Mouse (Mus musculus): ENCODE measurements at regions not wholly inside any gene's neighbourhood (a gene's known extent, or its start where the extent isn't known, plus 50 kb on each side); places are given as distances from the start of the nearest gene placed in this dataset.
A peak's percentile ranks its signal among the peaks of the same experiment; 100 is the strongest.

DNA sequence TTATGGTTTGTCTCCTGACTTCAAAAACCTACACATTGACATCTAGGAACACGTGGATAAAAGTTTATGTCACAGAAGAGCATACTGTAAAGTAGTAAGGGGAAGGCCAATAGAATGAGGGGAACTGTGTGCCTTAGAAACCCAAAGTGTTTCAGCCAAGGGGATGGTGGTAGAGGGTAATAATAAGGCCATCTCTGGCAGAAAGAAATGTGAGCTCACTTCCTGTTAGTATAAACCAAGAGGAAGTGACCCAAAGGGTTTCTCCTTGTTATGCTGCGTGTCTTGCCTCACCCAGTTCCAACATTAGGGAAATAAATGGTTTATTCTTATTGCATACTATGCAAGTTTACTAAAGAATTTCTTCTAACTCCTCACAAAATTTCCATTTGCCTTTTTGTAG, 2982.4 kb upstream of the Lrrc6 start:
- WGBS = 71% methylated on average over 2 of the region's 2 CpGs
- ATAC-seq (ENCODE audit: low FRiP score, low read depth) = no peak
- H3K9ac ChIP-seq = no peak overlapping the region
- no peaks in the 10 kb centered on the region for H3K36me3 ChIP-seq
- H3K4me2 ChIP-seq (replicated peaks) = no peak overlapping the region
- H3K27ac ChIP-seq = no peak overlapping the region
- H3K4me1 ChIP-seq = no peaks in the 10 kb centered on the region
- H3K9me3 ChIP-seq = no peaks in the 10 kb centered on the region
- H3K27me3 ChIP-seq (replicated peaks) = no peaks in the 10 kb centered on the region
- no peak overlapping the region for H3K4me3 ChIP-seq

- WGBS = 66% methylated on average over 3 of the region's 3 CpGs
- no peak for ATAC-seq (ENCODE audit: low FRiP score, low read depth)
- Histone ChIP-seq H3K27me3 (replicated peaks) (no peaks in the 10 kb centered on the region), H3K9me3 (no peaks in the 10 kb centered on the region), H3K4me1 (no peaks in the 10 kb centered on the region), H3K27ac (no peak overlapping the region), H3K4me2 (replicated peaks) (no peak overlapping the region), H3K36me3 (no peaks in the 10 kb centered on the region), H3K4me3 (no peak overlapping the region), H3K9ac (no peak overlapping the region)
Measured at GRCm38 (mm10) chr15:69481087-69481486, 2980.4 kb upstream of the Lrrc6 start.

DNA sequence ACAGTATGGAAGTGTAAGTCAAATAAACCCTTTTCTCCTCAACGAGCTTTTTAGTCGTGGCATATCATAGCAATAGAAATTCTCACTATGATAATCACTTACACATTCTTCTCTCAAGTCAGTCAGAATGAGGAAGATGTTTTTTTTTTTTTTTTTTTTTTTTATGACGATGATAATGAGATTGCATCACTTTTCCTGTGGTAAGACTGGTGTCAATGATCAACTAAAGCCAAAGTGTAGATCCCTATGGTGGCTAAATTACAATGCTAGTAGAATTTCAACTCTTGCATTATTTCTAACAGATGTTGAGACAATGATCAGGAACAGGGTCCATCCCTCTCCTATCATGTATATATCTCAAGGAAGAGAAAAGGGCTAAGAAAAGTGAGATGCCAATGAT, 2976.3 kb upstream of the Lrrc6 start:
- no peak overlapping the region for H3K4me2 ChIP-seq (replicated peaks)
- no peaks in the 10 kb centered on the region for H3K9me3 ChIP-seq
- H3K4me3 ChIP-seq = no peak overlapping the region
- no peak overlapping the region for H3K27ac ChIP-seq
- WGBS = 89% methylated on average over 3 of the region's 3 CpGs
- no peak for ATAC-seq (ENCODE audit: low FRiP score, low read depth)
- no peaks in the 10 kb centered on the region for H3K4me1 ChIP-seq
- no peaks in the 10 kb centered on the region for H3K36me3 ChIP-seq
- H3K9ac ChIP-seq = no peak overlapping the region
- H3K27me3 ChIP-seq (replicated peaks) = no peaks in the 10 kb centered on the region

GRCm38 (mm10) chr15:69469566-69469965, 2968.9 kb upstream of the Lrrc6 start:
- H3K4me2 ChIP-seq (replicated peaks) = no peak overlapping the region
- H3K27me3 ChIP-seq (replicated peaks) = no peaks in the 10 kb centered on the region
- no peaks in the 10 kb centered on the region for H3K4me1 ChIP-seq
- H3K27ac ChIP-seq = no peak overlapping the region
- no peaks in the 10 kb centered on the region for H3K9me3 ChIP-seq
- no peak overlapping the region for H3K9ac ChIP-seq
- no peak for ATAC-seq (ENCODE audit: low FRiP score, low read depth)
- no peaks in the 10 kb centered on the region for H3K36me3 ChIP-seq
- no peak overlapping the region for H3K4me3 ChIP-seq
- WGBS = 85% methylated on average over 1 of the region's 1 CpGs

DNA sequence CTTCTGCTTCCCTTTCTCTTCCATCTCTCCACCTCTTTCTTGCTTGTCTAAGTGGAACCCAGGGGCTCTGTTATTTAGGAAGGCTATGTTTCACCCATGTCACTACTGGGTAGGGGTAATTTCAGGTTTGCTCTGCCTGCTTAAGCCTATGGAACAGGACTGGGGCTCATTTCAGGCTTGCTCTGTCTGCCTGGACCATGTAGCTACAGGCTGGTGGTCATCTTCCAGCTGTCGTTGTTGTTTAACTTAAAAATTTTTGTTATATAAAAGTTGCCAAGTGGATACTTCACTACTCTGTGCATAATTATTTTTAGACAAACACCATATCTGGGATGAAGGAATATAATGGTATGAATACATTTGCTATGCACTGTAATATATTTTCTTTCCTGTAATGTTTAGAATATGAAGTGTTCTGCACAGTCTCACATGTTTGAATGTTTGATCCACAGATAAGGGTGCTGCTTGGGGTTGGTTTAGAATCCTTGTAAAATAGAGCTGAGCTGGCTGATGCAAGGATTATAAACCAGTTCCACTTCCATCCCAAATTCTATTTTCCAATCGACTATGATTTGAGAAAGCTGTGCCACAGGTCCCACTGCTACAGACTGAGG, 2960.0 kb upstream of the Lrrc6 start:
- no peak overlapping the region for H3K4me3 ChIP-seq
- no peak for ATAC-seq (ENCODE audit: low FRiP score, low read depth)
- no peak overlapping the region for H3K4me2 ChIP-seq (replicated peaks)
- no peak overlapping the region for H3K27ac ChIP-seq
- H3K27me3 ChIP-seq (replicated peaks) = no peaks in the 10 kb centered on the region
- no peaks in the 10 kb centered on the region for H3K36me3 ChIP-seq
- WGBS = 85% methylated on average over 2 of the region's 2 CpGs
- H3K9ac ChIP-seq = no peak overlapping the region
- H3K4me1 ChIP-seq = no peaks in the 10 kb centered on the region
- no peaks in the 10 kb centered on the region for H3K9me3 ChIP-seq

DNA sequence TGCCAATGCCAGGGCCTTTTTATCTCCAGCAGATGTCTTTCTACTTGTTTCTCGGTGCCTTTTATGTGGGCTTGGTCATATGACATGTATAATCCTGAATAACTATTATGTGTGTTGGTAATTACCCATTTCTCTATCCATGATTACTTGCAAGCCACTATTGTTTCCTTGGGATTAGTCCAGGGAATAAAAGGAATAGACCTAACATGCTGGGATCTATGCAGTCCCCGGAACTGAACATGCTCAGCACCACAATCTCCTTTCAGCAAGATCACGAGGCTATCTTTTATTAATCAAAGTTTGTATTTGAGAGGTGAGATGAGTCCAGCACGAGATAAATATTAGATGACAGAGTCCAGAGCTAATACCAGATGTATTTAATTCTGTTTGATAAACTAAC, 2956.8 kb upstream of the Lrrc6 start:
- Histone ChIP-seq H3K9ac (no peak overlapping the region), H3K4me3 (no peak overlapping the region), H3K27ac (no peak overlapping the region), H3K9me3 (no peaks in the 10 kb centered on the region), H3K4me2 (replicated peaks) (no peak overlapping the region), H3K27me3 (replicated peaks) (no peaks in the 10 kb centered on the region), H3K36me3 (no peaks in the 10 kb centered on the region), H3K4me1 (no peaks in the 10 kb centered on the region)
- WGBS = 84% methylated on average over 4 of the region's 4 CpGs
- no peak for ATAC-seq (ENCODE audit: low FRiP score, low read depth)

DNA sequence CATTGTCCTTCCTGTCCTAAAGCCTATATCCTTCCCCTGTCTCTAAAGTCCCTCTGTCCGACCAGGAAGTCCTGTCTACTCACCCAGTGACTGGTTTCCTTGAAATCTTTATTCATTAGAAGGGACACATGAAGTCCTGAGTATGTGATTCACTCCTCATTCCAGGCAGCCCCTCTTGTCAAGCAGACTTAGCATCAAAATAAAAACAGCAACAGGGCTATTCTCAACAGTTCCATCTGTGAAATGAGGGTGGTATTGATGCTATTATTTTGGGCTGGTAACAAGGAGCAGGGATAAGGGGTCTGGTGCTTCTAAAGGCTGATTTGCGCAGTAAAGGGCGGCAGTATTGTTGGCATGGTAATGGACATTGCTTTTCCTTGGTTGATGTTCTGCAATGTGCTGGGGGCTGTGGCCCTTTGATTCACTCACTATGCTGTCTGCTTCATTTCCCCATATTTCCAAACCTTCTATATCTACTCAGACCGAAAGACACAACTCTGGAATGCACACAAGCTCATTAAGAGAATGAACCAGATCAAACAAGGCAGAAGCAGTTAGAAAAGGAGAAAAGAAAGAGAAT, 2955.6 kb upstream of the Lrrc6 start:
- Histone ChIP-seq H3K27me3 (replicated peaks) (no peaks in the 10 kb centered on the region), H3K9me3 (no peaks in the 10 kb centered on the region), H3K4me1 (no peaks in the 10 kb centered on the region), H3K27ac (no peak overlapping the region), H3K4me3 (no peak overlapping the region), H3K4me2 (replicated peaks) (no peak overlapping the region), H3K9ac (no peak overlapping the region), H3K36me3 (no peaks in the 10 kb centered on the region)
- WGBS = 75% methylated on average over 4 of the region's 4 CpGs
- ATAC-seq (ENCODE audit: low FRiP score, low read depth) = no peak

- 82% methylated on average over 3 of the region's 3 CpGs for WGBS
Measured at GRCm38 (mm10) chr15:69441008-69441407, 2940.3 kb upstream of the Lrrc6 start.

DNA sequence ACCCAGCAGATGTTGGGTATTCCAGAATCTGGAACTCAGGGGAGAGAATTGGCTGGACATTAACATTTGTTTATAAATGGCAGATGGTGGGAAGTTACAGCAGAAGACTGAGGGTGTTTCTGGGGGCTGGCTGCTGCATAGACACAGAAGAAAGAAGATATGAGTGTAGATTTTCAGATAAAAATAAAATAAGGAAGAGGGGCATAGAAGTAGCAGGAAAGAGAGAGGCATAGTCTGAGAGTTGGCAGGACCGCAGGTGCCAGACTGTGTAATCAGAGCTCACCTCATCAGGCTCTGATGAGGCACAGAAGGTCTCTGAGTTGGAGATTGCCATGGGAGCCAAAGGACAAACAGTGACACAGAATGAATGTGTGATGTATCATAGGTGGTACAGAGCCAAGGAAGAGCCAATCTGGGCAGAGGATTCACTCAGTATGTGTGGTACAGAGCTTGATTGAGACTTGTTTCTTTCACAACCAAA, 2912.9 kb upstream of the Lrrc6 start:
- Histone ChIP-seq H3K27me3 (replicated peaks) (no peaks in the 10 kb centered on the region), H3K9me3 (no peaks in the 10 kb centered on the region), H3K4me2 (replicated peaks) (no peak overlapping the region), H3K27ac (no peak overlapping the region), H3K36me3 (no peaks in the 10 kb centered on the region), H3K4me3 (no peak overlapping the region), H3K9ac (no peak overlapping the region), H3K4me1 (no peaks in the 10 kb centered on the region)
- no peak for ATAC-seq (ENCODE audit: low FRiP score, low read depth)
- 88% methylated on average over 1 of the region's 1 CpGs for WGBS

More at GRCm38 (mm10) chr15:69441008-69441407, 2940.3 kb upstream of the Lrrc6 start:
- no peak overlapping the region for H3K4me3 ChIP-seq
- no peaks in the 10 kb centered on the region for H3K36me3 ChIP-seq
- no peak overlapping the region for H3K9ac ChIP-seq
- no peaks in the 10 kb centered on the region for H3K4me1 ChIP-seq
- H3K27me3 ChIP-seq (replicated peaks) = no peaks in the 10 kb centered on the region
- no peak overlapping the region for H3K4me2 ChIP-seq (replicated peaks)
- ATAC-seq (ENCODE audit: low FRiP score, low read depth) = no peak
- no peaks in the 10 kb centered on the region for H3K9me3 ChIP-seq
- no peak overlapping the region for H3K27ac ChIP-seq

DNA sequence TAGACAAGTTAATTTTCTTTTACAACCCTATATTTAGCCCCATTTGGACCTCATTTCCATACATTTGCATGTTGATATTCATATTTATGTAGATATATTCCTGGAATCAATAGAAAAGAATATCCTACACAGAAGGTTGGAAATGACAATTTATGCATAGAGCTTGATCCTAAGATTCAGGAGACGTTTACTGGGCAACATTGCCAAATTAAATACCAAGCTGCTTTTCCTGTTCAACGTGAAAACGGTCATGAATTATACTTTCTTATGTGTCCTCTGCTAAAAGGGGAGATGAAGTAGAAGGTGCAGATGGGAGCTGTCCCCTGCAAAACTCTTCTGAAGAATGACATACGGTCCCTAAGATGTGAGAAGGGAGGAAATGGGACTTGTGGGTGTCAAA, 2888.9 kb upstream of the Lrrc6 start:
- H3K9ac ChIP-seq = no peak overlapping the region
- no peaks in the 10 kb centered on the region for H3K27me3 ChIP-seq (replicated peaks)
- no peaks in the 10 kb centered on the region for H3K9me3 ChIP-seq
- no peak overlapping the region for H3K4me3 ChIP-seq
- no peaks in the 10 kb centered on the region for H3K4me1 ChIP-seq
- H3K36me3 ChIP-seq = no peaks in the 10 kb centered on the region
- WGBS = 83% methylated on average over 4 of the region's 4 CpGs
- no peak overlapping the region for H3K27ac ChIP-seq
- H3K4me2 ChIP-seq (replicated peaks) = no peak overlapping the region
- no peak for ATAC-seq (ENCODE audit: low FRiP score, low read depth)

DNA sequence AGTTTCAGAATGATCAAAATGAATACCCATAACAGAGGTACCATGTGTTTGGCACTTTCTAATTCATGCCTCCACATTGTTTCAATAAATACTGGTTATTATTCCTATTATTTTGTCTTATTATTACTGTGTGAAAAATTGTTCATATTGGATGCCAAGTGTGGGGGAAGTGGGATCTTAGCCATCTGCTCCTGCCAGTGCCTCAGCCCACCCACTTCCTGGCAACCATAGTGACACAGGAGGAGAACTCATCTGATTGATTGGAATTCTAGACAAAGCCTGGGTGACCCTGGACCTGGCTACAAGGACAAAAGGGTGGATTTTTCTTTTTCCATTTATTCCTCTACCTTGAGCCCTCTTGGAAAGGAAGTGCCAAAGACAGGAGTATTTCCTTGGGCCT, 2886.8 kb upstream of the Lrrc6 start:
- H3K9me3 ChIP-seq = no peaks in the 10 kb centered on the region
- H3K9ac ChIP-seq = no peak overlapping the region
- H3K4me3 ChIP-seq = no peak overlapping the region
- H3K4me2 ChIP-seq (replicated peaks) = no peak overlapping the region
- no peaks in the 10 kb centered on the region for H3K27me3 ChIP-seq (replicated peaks)
- no peaks in the 10 kb centered on the region for H3K4me1 ChIP-seq
- no peak for ATAC-seq (ENCODE audit: low FRiP score, low read depth)
- no peaks in the 10 kb centered on the region for H3K36me3 ChIP-seq
- no peak overlapping the region for H3K27ac ChIP-seq

GRCm38 (mm10) chr15:69365440-69365839, 2864.7 kb upstream of the Lrrc6 start:
- Histone ChIP-seq H3K36me3 (no peaks in the 10 kb centered on the region), H3K4me3 (no peak overlapping the region), H3K27ac (no peak overlapping the region), H3K27me3 (replicated peaks) (no peaks in the 10 kb centered on the region), H3K9me3 (no peaks in the 10 kb centered on the region), H3K9ac (no peak overlapping the region), H3K4me1 (no peaks in the 10 kb centered on the region), H3K4me2 (replicated peaks) (no peak overlapping the region)
- ATAC-seq (ENCODE audit: low FRiP score, low read depth) = no peak

DNA sequence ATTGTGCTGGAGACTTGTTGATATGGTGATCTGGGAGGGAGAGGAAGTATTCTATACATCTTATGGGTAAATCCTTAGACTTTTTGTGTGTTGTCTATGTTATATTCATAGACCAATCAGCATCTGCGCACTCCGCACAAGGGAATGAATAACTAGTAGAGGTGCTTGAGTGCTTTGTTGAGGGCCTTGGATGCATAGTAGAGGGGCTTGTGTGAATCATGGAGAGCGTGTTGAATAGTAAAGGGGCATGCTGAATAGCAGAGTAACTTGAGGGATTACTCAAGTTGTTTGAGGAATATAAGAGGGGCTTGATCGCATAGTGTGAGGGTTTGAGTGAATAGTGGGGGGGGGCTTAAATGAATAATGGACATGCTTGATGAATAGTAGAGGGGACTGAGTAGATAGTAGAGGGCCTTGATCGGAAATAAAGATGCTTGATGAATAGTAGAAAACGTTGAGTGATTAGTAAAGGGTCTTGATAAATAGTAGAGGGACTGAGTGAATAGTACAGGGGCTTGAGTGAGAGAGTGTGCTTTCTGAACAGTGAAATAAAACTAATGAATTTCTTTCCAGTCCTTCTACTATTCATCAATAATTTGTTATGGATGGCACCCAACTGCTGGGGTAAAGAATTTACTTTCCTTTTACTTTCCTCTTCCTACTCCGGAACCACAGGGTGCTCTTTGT, 2849.5 kb upstream of the Lrrc6 start:
- WGBS = 56% methylated on average over 7 of the region's 7 CpGs
- peak; percentile 50; the same call in 1 of the 2 replicates for ATAC-seq (ENCODE audit: low FRiP score, low read depth)
- Histone ChIP-seq H3K4me1 (no peaks in the 10 kb centered on the region), H3K36me3 (no peaks in the 10 kb centered on the region), H3K4me2 (replicated peaks) (no peak overlapping the region), H3K9me3 (no peaks in the 10 kb centered on the region), H3K27ac (no peak overlapping the region), H3K9ac (no peak overlapping the region), H3K27me3 (replicated peaks) (no peaks in the 10 kb centered on the region), H3K4me3 (no peak overlapping the region)
